Mouse (Mus musculus) limb, embryonic 11.5 days (tissue): ENCODE measurements around the gene Dexi. TPM values are rescaled to one million over a fixed set of nuclear protein-coding genes. Genes with fewer than 3 reads are reported as not detected.

Experiments used
- ATAC-seq: fragments of 200-750 bp; cut with Nextera tagmentation; 2 replicates; pipeline ENCODE4 v1.8.0; 2017; ENCODE audit warnings: low read depth; ENCODE audit not compliant: insufficient number of reproducible peaks, low FRiP score, low TSS enrichment
- DNase-seq: peaks from one replicate; pipeline ENCODE4 v3.0.0-alpha.2; 2015; ENCODE audit warnings: low spot score
- H3K27ac ChIP-seq: fragments of 300-500 bp; sonication (generic); replicated peaks from 2 replicates; pipeline ENCODE4 v1.5.1; 2014; ENCODE audit warnings: low read depth, mild to moderate bottlenecking, low read length
- H3K27me3 ChIP-seq: fragments of 300-500 bp; sonication (generic); 2 replicates; pipeline ENCODE4 v1.6.1; 2014; ENCODE audit warnings: mild to moderate bottlenecking, low read length, mixed read lengths; ENCODE audit not compliant: control insufficient read depth, insufficient read depth
- H3K36me3 ChIP-seq: fragments of 300-500 bp; sonication (generic); 2 replicates; pipeline ENCODE4 v1.6.1; 2014; ENCODE audit warnings: mild to moderate bottlenecking, low read length, moderate library complexity, mixed read lengths; ENCODE audit not compliant: control insufficient read depth, insufficient read depth
- H3K4me1 ChIP-seq: fragments of 300-500 bp; sonication (generic); 2 replicates; pipeline ENCODE4 v1.6.1; 2014; ENCODE audit warnings: low read length, mixed read lengths; ENCODE audit not compliant: control insufficient read depth, insufficient read depth
- H3K4me2 ChIP-seq: fragments of 300-500 bp; sonication (generic); 2 replicates; pipeline ENCODE4 v1.6.1; 2014; ENCODE audit warnings: low read depth, mild to moderate bottlenecking, moderate library complexity; ENCODE audit not compliant: severe bottlenecking
- H3K4me3 ChIP-seq: fragments of 300-500 bp; sonication (generic); 2 replicates; pipeline ENCODE4 v1.5.1; 2014; ENCODE audit warnings: low read depth, low read length
- H3K9ac ChIP-seq: fragments of 300-500 bp; sonication (generic); 2 replicates; pipeline ENCODE4 v1.6.1; 2014; ENCODE audit warnings: mild to moderate bottlenecking, low read length
- H3K9me3 ChIP-seq: fragments of 300-500 bp; sonication (generic); 2 replicates; pipeline ENCODE4 v1.6.1; 2016; ENCODE audit warnings: low read length; ENCODE audit not compliant: control insufficient read depth
- WGBS: fragments of 180-500 bp; shearing (Covaris S2); extraction: QIAGEN DNeasy Blood & Tissue Kit; methylation state at CpG from one replicate; pipeline ENCODE4 v1.1.7; 2014; 5-methylcytosine and 5-hydroxymethylcytosine counted together
- polyA plus RNA-seq: library from polyadenylated mRNA; unstranded; fragments of >200 nt; fragmentation: Nextera tagmentation; extraction: Ambion mirVana; gene quantifications from 2 replicates; pipeline ENCODE4 v1.2.1, GENCODE M21; 2014

Gene Dexi
- polyA plus RNA-seq, 1 experiment from 2014 or later = 30.6 TPM

GRCm38 (mm10) chr16:10453872-10454582 is 88.8 kb downstream of the Dexi start:
- no peak overlapping the region for H3K9ac ChIP-seq
- peak; percentile 57 for ATAC-seq
- 34% methylated on average over 6 of the region's 6 CpGs for WGBS

More at GRCm38 (mm10) chr16:10453872-10454582, 88.8 kb downstream of the Dexi start:
- Histone ChIP-seq H3K4me2 (0 out of 2 replicates have a peak overlapping the region, but pooled peaks have one; percentile 10), H3K36me3 (no peaks in the 10 kb centered on the region), H3K27me3 (no peaks in the 10 kb centered on the region), H3K27ac (peak overlapping the region; percentile 59), H3K9me3 (no peaks in the 10 kb centered on the region), H3K4me1 (peaks cover 19% of the 10 kb centered on the region), H3K4me3 (no peak overlapping the region)
- no peak for DNase-seq

Other genes starting within 250 kb of the Dexi start
- gene Emp2, start 229.1 kb downstream of the Dexi start, polyA plus RNA-seq = 5.8 and 8.4 TPM in 2 replicates
- 0.10 TPM in 1 of 2 replicates, not detected in the other for gene Tekt5, start 147.6 kb downstream of the Dexi start, polyA plus RNA-seq
- 87.6 and 89.4 TPM in 2 replicates for gene Nubp1, start 131.1 kb downstream of the Dexi start, polyA plus RNA-seq
- gene Tvp23a, start 95.7 kb downstream of the Dexi start, polyA plus RNA-seq = 18.5 and 19.4 TPM in 2 replicates
- gene Ciita, start 63.0 kb downstream of the Dexi start, polyA plus RNA-seq = 0.16 and 0.17 TPM in 2 replicates
- 32.3 and 35.2 TPM in 2 replicates for gene Clec16a, start 2.3 kb upstream of the Dexi start, polyA plus RNA-seq
- gene Socs1, start 242.5 kb upstream of the Dexi start, polyA plus RNA-seq = 5.2 and 5.5 TPM in 2 replicates
- gene Tnp2, start 245.6 kb upstream of the Dexi start, polyA plus RNA-seq = not detected in 2 replicates
- gene Prm3, start 247.9 kb upstream of the Dexi start, polyA plus RNA-seq = not detected in 2 replicates